Mouse (Mus musculus) intestine, postnatal 0 days (tissue): Measurements from ENCODE around the gene Celf6. TPM values are rescaled to one million over a fixed set of nuclear protein-coding genes. Genes with fewer than 3 reads are reported as not detected.

ENCODE experiments used
- ATAC-seq: fragments of 200-750 bp; cut with Nextera tagmentation; 2 replicates; pipeline ENCODE4 v1.8.0; 2017; ENCODE audit warnings: mild to moderate bottlenecking, moderate TSS enrichment, moderate library complexity
- H3K27ac ChIP-seq: fragments of 300-500 bp; sonication (generic); 2 replicates; pipeline ENCODE4 v1.5.1; 2014; ENCODE audit warnings: mild to moderate bottlenecking, low read depth, low read length, moderate library complexity
- H3K27me3 ChIP-seq: fragments of 300-500 bp; sonication (generic); replicated peaks from 2 replicates; pipeline ENCODE4 v1.6.1; 2014; ENCODE audit warnings: low read length, mixed read lengths; ENCODE audit not compliant: control insufficient read depth, insufficient read depth
- H3K36me3 ChIP-seq: fragments of 300-500 bp; sonication (generic); 2 replicates; pipeline ENCODE4 v1.6.1; 2014; ENCODE audit warnings: mild to moderate bottlenecking, moderate library complexity; ENCODE audit not compliant: control insufficient read depth, insufficient read depth
- H3K4me1 ChIP-seq: fragments of 300-500 bp; sonication (generic); replicated peaks from 2 replicates; pipeline ENCODE4 v1.6.1; 2014; ENCODE audit warnings: antibody characterized with exemption, low read length, mixed read lengths; ENCODE audit not compliant: control insufficient read depth, insufficient read depth
- H3K4me2 ChIP-seq: fragments of 300-500 bp; sonication (generic); replicated peaks from 2 replicates; pipeline ENCODE4 v1.6.1; 2014; ENCODE audit warnings: low read depth, mild to moderate bottlenecking, moderate library complexity
- H3K4me3 ChIP-seq: fragments of 300-500 bp; sonication (generic); 2 replicates; pipeline ENCODE4 v1.5.1; 2014; ENCODE audit warnings: low read depth, low read length
- H3K9ac ChIP-seq: fragments of 300-500 bp; sonication (generic); 2 replicates; pipeline ENCODE4 v1.6.1; 2014; ENCODE audit warnings: mild to moderate bottlenecking, low read depth, low read length
- H3K9me3 ChIP-seq: fragments of 300-500 bp; sonication (generic); 2 replicates; pipeline ENCODE4 v1.6.1; 2016; ENCODE audit warnings: mixed run types; ENCODE audit not compliant: control insufficient read depth
- CTCF ChIP-seq: sonication (generic); IDR thresholded peaks from 2 replicates; pipeline ENCODE4 v1.5.1; 2016; ENCODE audit warnings: low read depth, mild to moderate bottlenecking, control low read depth, antibody characterized with exemption, moderate library complexity
- WGBS: fragments of 180-500 bp; shearing (Covaris S2); extraction: QIAGEN DNeasy Blood & Tissue Kit; methylation state at CpG from one replicate; pipeline ENCODE4 v1.1.7; 2014; 5-methylcytosine and 5-hydroxymethylcytosine counted together
- polyA plus RNA-seq: library from polyadenylated mRNA; unstranded; fragments of >200 nt; fragmentation: Nextera tagmentation; extraction: Ambion mirVana; gene quantifications from 2 replicates; pipeline ENCODE4 v1.2.1, GENCODE M21; 2015

Gene Celf6
- polyA plus RNA-seq = 2.2 and 2.3 TPM in 2 replicates

DNA sequence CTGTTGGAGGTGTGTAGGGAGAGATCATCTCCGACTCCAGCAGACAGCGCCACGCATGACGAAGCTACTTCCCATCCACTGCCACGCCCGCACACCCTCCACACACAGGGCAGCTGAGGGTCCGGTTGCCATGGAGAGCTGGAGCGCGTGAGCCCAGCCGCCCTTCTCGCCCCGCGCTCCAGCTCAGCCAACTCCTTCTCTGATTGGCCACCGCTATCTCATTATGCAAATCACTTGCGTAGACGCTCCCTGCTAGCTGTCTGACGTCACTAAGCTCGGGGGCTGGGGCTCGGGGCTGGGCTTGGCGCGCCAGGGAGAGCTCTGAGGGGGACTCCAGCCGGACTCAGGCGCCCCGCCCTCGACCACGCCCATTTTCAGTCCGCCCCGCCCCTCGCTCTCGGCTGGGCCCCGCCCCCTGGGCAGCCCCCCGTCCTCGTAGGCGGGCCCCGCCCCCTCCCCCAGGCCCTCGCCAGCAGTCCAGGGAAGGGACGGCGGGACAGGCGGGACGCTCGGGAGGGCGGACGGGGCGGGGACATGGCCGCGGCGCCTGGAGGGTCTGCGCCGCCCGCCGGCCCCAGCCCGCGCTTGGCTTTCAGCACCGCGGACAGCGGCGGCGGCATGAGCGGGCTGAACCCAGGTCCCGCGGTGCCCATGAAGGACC lies at the start of gene Celf6:
TSS of gene Celf6 (plus strand) at position 74 of the 661 bp plus-strand sequence.
- no peaks in the 10 kb centered on the region for H3K9me3 ChIP-seq
- peak within 1 kb of the TSS; percentile 84 for H3K4me2 ChIP-seq
- peak within 1 kb of the TSS; percentile 42 for H3K4me3 ChIP-seq
- ATAC-seq = peak; percentile 95
- no peak within 1 kb of the TSS for H3K27ac ChIP-seq
- 0 out of 2 replicates have a peak, but pooled peaks cover 5% of the 10 kb centered on the region for H3K4me1 ChIP-seq
- no peaks in the 10 kb centered on the region for H3K36me3 ChIP-seq
- peaks cover 17% of the 10 kb centered on the region for H3K27me3 ChIP-seq
- 0 out of 2 replicates have a peak, but pooled peaks have one; percentile 3 for TF ChIP-seq CTCF
- under 1% methylated on average over 42 of the region's 61 CpGs for WGBS
- H3K9ac ChIP-seq = peak within 1 kb of the TSS; percentile 17; the same call in 1 of the 2 replicates

DNA sequence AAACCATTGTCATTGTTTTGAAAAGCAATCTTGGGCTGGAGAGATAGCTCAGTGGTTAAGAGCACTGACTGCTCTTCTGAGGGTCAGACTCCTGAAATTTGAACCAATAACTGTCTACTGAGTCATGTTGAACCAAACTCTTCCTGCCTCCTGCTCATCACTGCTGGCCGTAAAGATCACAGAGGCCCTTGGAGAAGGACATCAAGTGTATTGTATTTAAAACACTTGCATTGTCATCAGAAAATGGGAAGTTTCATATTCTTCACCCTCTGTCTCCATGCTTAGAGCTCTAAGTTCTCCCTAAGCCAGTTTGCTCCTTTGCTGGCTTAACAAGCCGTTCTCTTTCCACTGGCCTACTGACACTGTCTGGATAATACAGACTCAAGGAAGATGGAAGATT lies 49.4 kb upstream of the Celf6 start:
- H3K27ac ChIP-seq = no peak overlapping the region
- no peak overlapping the region for H3K4me2 ChIP-seq
- no peak for ATAC-seq
- H3K27me3 ChIP-seq = no peaks in the 10 kb centered on the region
- 84% methylated on average over 2 of the region's 2 CpGs for WGBS
- no peaks in the 10 kb centered on the region for H3K36me3 ChIP-seq
- no peaks in the 10 kb centered on the region for H3K9me3 ChIP-seq
- H3K9ac ChIP-seq = no peak overlapping the region
- no peaks in the 10 kb centered on the region for H3K4me1 ChIP-seq
- no peak overlapping the region for H3K4me3 ChIP-seq
- TF ChIP-seq CTCF = no peak

DNA sequence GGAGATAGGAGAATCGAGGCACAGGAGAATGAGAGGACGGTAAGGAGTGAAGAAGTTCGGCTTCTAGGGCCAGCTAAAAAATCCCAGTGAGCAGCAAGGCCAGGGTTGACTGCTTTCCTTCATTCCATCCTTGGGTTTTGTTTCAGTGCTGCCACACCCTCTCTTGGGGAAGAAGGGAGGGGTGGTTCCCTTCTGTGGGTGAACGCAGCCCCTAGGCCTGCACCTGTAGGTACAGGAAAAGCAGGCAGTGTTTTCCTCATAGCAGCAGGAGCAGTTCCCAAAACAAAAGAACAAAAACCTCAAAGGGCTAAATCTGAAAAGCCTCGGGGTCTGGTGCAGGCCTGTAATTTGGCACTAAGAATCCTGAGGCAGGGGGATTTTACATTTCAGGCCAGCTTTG lies 46.1 kb upstream of the Celf6 start:
- Histone ChIP-seq H3K4me3 (no peak overlapping the region), H3K9ac (no peak overlapping the region), H3K9me3 (no peaks in the 10 kb centered on the region), H3K4me2 (no peak overlapping the region), H3K27ac (no peak overlapping the region), H3K4me1 (no peaks in the 10 kb centered on the region), H3K27me3 (no peaks in the 10 kb centered on the region), H3K36me3 (no peaks in the 10 kb centered on the region)
- WGBS = 59% methylated on average over 5 of the region's 5 CpGs
- no peak for TF ChIP-seq CTCF
- no peak for ATAC-seq

DNA sequence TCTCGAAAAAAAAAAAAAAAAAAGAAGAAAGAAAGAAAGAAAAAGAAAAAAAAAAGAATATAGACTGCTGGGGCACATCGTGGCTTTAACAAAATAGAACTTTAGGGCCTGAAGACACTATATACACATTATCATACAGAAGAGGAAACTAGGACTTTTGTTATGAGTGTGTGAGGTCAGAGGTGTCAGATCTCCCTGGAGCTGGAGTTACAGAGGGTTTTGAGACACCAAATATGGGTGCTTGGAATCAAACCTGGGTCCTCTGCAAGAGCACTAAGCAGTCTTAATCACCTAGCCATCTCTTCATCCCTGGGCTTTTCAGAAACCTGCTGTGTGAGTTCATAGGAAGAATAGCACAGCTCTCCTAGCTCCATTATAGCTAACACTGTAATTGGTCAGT lies 44.3 kb upstream of the Celf6 start:
- Histone ChIP-seq H3K4me2 (no peak overlapping the region), H3K36me3 (no peaks in the 10 kb centered on the region), H3K27me3 (no peaks in the 10 kb centered on the region), H3K27ac (no peak overlapping the region), H3K4me1 (no peaks in the 10 kb centered on the region), H3K9ac (no peak overlapping the region), H3K4me3 (no peak overlapping the region), H3K9me3 (no peaks in the 10 kb centered on the region)
- no peak for TF ChIP-seq CTCF
- ATAC-seq = no peak
- 74% methylated on average over 2 of the region's 2 CpGs for WGBS

DNA sequence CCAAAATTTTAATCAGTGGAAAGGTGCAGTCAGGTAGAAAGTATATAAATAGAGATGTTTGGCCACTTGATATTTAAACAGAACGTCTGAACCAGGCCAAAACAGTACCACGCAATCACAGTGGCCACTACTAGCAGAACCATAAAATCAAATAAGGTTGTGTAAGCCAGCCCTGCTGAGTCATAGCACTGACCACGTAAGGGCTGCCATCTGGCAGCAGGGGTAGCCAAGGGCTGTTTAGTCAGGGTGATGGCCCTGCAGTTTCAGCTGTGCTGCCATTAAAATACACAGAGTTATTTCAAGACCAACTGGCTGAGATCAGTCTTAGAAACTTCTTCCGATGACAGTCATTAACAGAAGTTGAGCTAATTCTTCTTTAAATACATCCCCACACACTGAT lies 43.8 kb upstream of the Celf6 start:
- Histone ChIP-seq H3K9ac (no peak overlapping the region), H3K4me3 (no peak overlapping the region), H3K27ac (no peak overlapping the region), H3K4me2 (no peak overlapping the region), H3K36me3 (no peaks in the 10 kb centered on the region), H3K9me3 (no peaks in the 10 kb centered on the region), H3K4me1 (no peaks in the 10 kb centered on the region), H3K27me3 (no peaks in the 10 kb centered on the region)
- 54% methylated on average over 4 of the region's 4 CpGs for WGBS
- TF ChIP-seq CTCF = no peak
- ATAC-seq = no peak

DNA sequence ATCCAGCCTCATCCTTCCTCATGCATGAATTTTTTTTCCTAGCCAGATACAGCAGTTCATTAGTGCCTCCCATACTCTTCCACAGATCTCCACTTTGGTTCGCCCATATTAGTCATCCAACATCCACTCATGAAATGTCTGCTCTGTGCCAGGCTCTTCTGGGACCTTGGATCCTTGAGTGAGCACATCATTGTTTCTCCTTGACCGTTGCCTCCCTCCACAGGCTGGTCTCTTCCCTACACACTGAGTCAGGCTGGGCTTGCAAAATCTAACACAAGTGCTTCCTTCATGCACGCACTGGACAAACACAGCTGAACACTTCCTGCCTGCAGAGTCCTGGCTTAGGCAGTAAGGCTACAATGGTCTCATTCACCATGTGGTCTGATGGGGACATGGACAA lies 40.1 kb upstream of the Celf6 start:
- no peak for ATAC-seq
- Histone ChIP-seq H3K9ac (no peak overlapping the region), H3K27ac (no peak overlapping the region), H3K27me3 (no peaks in the 10 kb centered on the region), H3K9me3 (no peaks in the 10 kb centered on the region), H3K4me2 (no peak overlapping the region), H3K4me1 (no peaks in the 10 kb centered on the region), H3K4me3 (no peak overlapping the region), H3K36me3 (no peaks in the 10 kb centered on the region; the same call in 1 of the 2 replicates)
- 65% methylated on average over 3 of the region's 3 CpGs for WGBS
- TF ChIP-seq CTCF = peak; percentile 45
